Mouse (Mus musculus): Measurements from ENCODE around the gene Musk.

GRCm38 (mm10) chr4:58253410-58253809, 32.4 kb upstream of the Musk start:
- TF ChIP-seq CTCF (IDR thresholded peaks at IDR 0.05; ENCODE audit: borderline replicate concordance, insufficient read depth, low read length) (no peak), POLR2A (IDR thresholded peaks at IDR 0.05; ENCODE audit: low read depth, low read length) (no peak)
